Mouse (Mus musculus): ENCODE measurements around the gene Sox15. TPM values are rescaled to one million over a fixed set of nuclear protein-coding genes. Genes with fewer than 3 reads are reported as not detected.

Gene Sox15
- polyA plus RNA-seq, 1 experiment from 2014 or later: 0.13 TPM

GRCm38 (mm10) chr11:69692863-69693262 lies 37.7 kb downstream of the Sox15 start:
- Histone ChIP-seq H3K9me3 (ENCODE audit: low read length) (no peaks in the 10 kb centered on the region), H3K4me3 (ENCODE audit: low read depth, low read length) (no peak overlapping the region), H3K27me3 (ENCODE audit: insufficient read depth, low read length) (no peaks in the 10 kb centered on the region), H3K36me3 (replicated peaks; ENCODE audit: insufficient read depth, low read length) (no peaks in the 10 kb centered on the region), H3K4me2 (ENCODE audit: low read depth, low read length) (no peak overlapping the region), H3K9ac (replicated peaks) (no peak overlapping the region), H3K4me1 (ENCODE audit: insufficient read depth) (peaks cover 19% of the 10 kb centered on the region), H3K27ac (ENCODE audit: low read depth) (peak overlapping the region; percentile 59)
- TF ChIP-seq CTCF (IDR thresholded peaks at IDR 0.05; ENCODE audit: low read depth) (no peak), EP300 (IDR thresholded peaks at IDR 0.05; ENCODE audit: low read depth) (no peak)
- 69% methylated on average over 6 of the region's 6 CpGs for WGBS (ENCODE audit: insufficient replicate concordance)
- ATAC-seq (peak; percentile 86), DNase-seq (no peak)

DNA sequence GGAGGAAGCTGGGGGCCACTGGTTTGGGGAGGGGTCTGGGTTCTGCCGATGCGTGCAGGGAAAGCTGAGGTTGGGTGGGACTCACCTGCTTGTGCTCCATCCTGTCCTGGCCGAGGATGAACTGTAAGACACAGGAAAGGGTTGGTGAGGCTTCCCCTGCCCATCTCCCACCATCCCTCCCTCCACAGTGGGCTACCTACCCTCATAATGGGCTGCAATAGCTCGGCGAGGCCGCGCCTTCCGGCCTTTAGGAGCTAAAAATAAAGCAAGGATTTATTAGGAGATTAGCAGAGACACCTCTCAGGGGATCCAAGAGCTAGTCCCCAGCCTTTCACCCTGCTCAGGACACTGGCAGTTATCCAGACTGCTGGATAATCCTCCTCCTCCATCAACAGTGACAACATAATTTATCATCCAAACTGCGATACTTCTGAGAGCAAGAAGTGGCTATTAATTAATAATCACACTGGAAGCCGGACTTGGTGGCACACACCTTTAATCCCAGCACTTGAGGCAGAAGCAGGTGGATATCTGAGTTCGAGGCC lies 38.4 kb downstream of the Sox15 start:
- H3K4me3 ChIP-seq (ENCODE audit: low read depth, low read length): no peak overlapping the region
- no peak overlapping the region for H3K4me2 ChIP-seq (ENCODE audit: low read depth, low read length)
- no peak for TF ChIP-seq CTCF (IDR thresholded peaks at IDR 0.05; ENCODE audit: low read depth)
- no peak for TF ChIP-seq EP300 (IDR thresholded peaks at IDR 0.05; ENCODE audit: low read depth)
- 0 out of 2 replicates have a peak overlapping the region, but pooled peaks have one; percentile 7 for H3K9ac ChIP-seq (replicated peaks)
- H3K27me3 ChIP-seq (ENCODE audit: insufficient read depth, low read length): no peaks in the 10 kb centered on the region
- WGBS (ENCODE audit: insufficient replicate concordance): 59% methylated on average over 11 of the region's 11 CpGs
- no peak for DNase-seq
- H3K36me3 ChIP-seq (replicated peaks; ENCODE audit: insufficient read depth, low read length): no peaks in the 10 kb centered on the region
- no peaks in the 10 kb centered on the region for H3K9me3 ChIP-seq (ENCODE audit: low read length)
- H3K27ac ChIP-seq (ENCODE audit: low read depth): peak overlapping the region; percentile 59
- ATAC-seq: no peak
- H3K4me1 ChIP-seq (ENCODE audit: insufficient read depth): peaks cover 19% of the 10 kb centered on the region

DNA sequence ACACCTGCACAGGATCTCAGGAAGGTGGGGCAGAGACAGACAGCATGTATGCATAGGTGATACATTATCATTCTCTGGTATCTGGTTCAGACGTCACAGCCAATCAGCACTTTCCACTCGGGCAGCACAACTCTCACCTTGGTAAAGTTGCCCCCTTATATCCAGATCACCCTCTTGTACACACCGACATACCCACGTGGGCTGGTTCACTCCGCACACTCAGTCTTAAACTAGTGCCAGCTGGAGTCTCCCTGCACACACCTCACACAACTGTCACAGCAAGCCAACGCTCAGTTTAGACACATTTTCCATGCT lies 39.9 kb downstream of the Sox15 start:
- H3K36me3 ChIP-seq (replicated peaks; ENCODE audit: insufficient read depth, low read length): no peaks in the 10 kb centered on the region
- 42% methylated on average over 6 of the region's 6 CpGs for WGBS (ENCODE audit: insufficient replicate concordance)
- no peaks in the 10 kb centered on the region for H3K27me3 ChIP-seq (ENCODE audit: insufficient read depth, low read length)
- H3K4me2 ChIP-seq (ENCODE audit: low read depth, low read length): peak overlapping the region; percentile 70
- H3K27ac ChIP-seq (ENCODE audit: low read depth): peak overlapping the region; percentile 73
- DNase-seq: no peak
- peak overlapping the region; percentile 50 for H3K4me3 ChIP-seq (ENCODE audit: low read depth, low read length)
- peaks cover 19% of the 10 kb centered on the region for H3K4me1 ChIP-seq (ENCODE audit: insufficient read depth)
- no peak for ATAC-seq
- TF ChIP-seq EP300 (IDR thresholded peaks at IDR 0.05; ENCODE audit: low read depth): no peak
- H3K9me3 ChIP-seq (ENCODE audit: low read length): no peaks in the 10 kb centered on the region
- H3K9ac ChIP-seq (replicated peaks): peak overlapping the region; percentile 66; the same call in 1 of the 2 replicates

DNA sequence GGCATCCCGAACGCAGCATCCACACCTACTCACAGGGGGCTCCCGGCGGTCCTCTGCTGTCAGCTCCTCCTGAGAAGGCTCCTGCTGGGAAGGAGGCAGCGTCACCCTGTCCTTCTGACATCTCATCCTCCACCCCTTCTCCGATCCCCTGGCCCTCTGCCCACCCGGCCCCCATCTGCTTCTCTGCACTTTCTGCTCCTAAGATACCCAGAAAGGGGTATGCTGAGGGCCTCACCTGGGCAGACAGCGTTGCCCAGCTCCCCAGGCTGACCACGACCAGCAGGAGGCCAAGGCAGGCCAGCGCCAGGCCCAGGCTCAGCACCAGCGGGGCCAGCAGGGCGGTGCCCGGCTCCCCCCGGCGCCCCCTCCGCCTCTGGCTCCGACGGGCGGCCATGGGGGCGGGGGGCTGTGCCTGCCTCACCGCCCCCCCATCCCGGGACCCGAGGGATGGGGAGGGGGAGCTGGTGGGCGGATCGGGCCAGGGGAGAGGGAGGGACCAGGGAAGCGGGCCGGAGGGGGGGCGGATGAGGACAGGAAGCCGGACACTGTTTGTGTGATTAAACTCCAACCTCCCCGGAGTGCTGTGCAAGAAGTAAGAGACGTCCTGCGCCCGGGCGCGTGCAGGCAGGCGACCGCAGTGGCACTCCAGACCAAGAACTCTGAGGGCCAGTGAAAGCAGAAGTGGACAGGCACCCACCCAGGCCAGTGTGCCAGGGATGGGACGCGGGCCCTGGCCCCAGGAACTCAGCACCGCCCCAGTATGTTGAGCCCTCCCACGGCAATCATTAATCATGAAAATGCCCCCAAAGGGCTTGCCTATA lies 40.5 kb downstream of the Sox15 start, which contains the start of the genes Tnfsf12 and Tnfsfm13:
Gene Tnfsf12 (minus strand): TSS at position 489 of the 821 bp plus-strand sequence.
Gene Tnfsfm13 (minus strand): TSS at position 738 of the 821 bp plus-strand sequence.
- peak; percentile 73 for DNase-seq
- Histone ChIP-seq H3K9ac (replicated peaks) (peak within 1 kb of the TSS; percentile 66), H3K4me3 (ENCODE audit: low read depth, low read length) (peak within 1 kb of the TSS; percentile 50), H3K9me3 (ENCODE audit: low read length) (no peaks in the 10 kb centered on the region), H3K27me3 (ENCODE audit: insufficient read depth, low read length) (no peaks in the 10 kb centered on the region), H3K4me2 (ENCODE audit: low read depth, low read length) (peak within 1 kb of the TSS; percentile 70), H3K4me1 (ENCODE audit: insufficient read depth) (peaks cover 19% of the 10 kb centered on the region), H3K36me3 (replicated peaks; ENCODE audit: insufficient read depth, low read length) (no peaks in the 10 kb centered on the region), H3K27ac (ENCODE audit: low read depth) (peak within 1 kb of the TSS; percentile 73)
- WGBS (ENCODE audit: insufficient replicate concordance): 11% methylated on average over 25 of the region's 41 CpGs
- TF ChIP-seq EP300 (IDR thresholded peaks at IDR 0.05; ENCODE audit: low read depth) (no peak), CTCF (IDR thresholded peaks at IDR 0.05; ENCODE audit: low read depth) (peak; percentile 19; the same call in 1 of the 2 replicates)
- peak; percentile 70 for ATAC-seq

- H3K27me3 ChIP-seq (ENCODE audit: insufficient read depth, low read length): no peaks in the 10 kb centered on the region
- no peak overlapping the region for H3K4me2 ChIP-seq (ENCODE audit: low read depth, low read length)
- H3K4me3 ChIP-seq (ENCODE audit: low read depth, low read length): no peak overlapping the region
- H3K9ac ChIP-seq (replicated peaks): no peak overlapping the region
- no peaks in the 10 kb centered on the region for H3K36me3 ChIP-seq (replicated peaks; ENCODE audit: insufficient read depth, low read length)
- TF ChIP-seq EP300 (IDR thresholded peaks at IDR 0.05; ENCODE audit: low read depth) (no peak), CTCF (IDR thresholded peaks at IDR 0.05; ENCODE audit: low read depth) (no peak)
- ATAC-seq (no peak), DNase-seq (no peak)
- H3K4me1 ChIP-seq (ENCODE audit: insufficient read depth): peaks cover 17% of the 10 kb centered on the region
- 72% methylated on average over 3 of the region's 3 CpGs for WGBS (ENCODE audit: insufficient replicate concordance)
- H3K9me3 ChIP-seq (ENCODE audit: low read length): no peaks in the 10 kb centered on the region
- H3K27ac ChIP-seq (ENCODE audit: low read depth): no peak overlapping the region
Observed at GRCm38 (mm10) chr11:69697396-69697795, 42.3 kb downstream of the Sox15 start.

DNA sequence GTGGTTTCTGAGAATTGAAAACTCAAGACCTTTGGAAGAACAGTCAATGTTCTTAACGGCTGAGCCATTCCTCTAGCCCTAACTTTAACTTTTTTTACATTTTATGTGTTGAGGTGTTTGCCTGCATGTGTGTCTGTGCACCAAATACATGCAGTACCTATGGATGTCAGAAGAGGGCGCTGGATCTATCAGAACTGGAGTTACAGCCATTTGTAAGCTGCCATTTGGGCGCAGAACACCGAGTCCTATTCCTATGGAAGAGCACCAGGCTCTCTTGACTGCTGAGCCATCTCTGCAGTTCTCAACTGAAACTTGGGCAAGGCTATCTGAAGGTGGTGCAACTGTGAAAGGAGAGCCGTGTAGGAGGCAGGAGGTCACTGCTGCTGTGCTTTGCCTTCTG lies 43.5 kb downstream of the Sox15 start:
- ATAC-seq (no peak), DNase-seq (no peak)
- H3K27me3 ChIP-seq (ENCODE audit: insufficient read depth, low read length): no peaks in the 10 kb centered on the region
- WGBS (ENCODE audit: insufficient replicate concordance): 66% methylated on average over 5 of the region's 5 CpGs
- H3K9ac ChIP-seq (replicated peaks): no peak overlapping the region
- no peak overlapping the region for H3K4me3 ChIP-seq (ENCODE audit: low read depth, low read length)
- peaks cover 10% of the 10 kb centered on the region for H3K4me1 ChIP-seq (ENCODE audit: insufficient read depth)
- H3K4me2 ChIP-seq (ENCODE audit: low read depth, low read length): no peak overlapping the region
- H3K9me3 ChIP-seq (ENCODE audit: low read length): no peaks in the 10 kb centered on the region
- no peaks in the 10 kb centered on the region for H3K36me3 ChIP-seq (replicated peaks; ENCODE audit: insufficient read depth, low read length)
- TF ChIP-seq CTCF (IDR thresholded peaks at IDR 0.05; ENCODE audit: low read depth) (peak; percentile 46), EP300 (IDR thresholded peaks at IDR 0.05; ENCODE audit: low read depth) (no peak)
- H3K27ac ChIP-seq (ENCODE audit: low read depth): no peak overlapping the region
